Mouse (Mus musculus): ENCODE measurements around the gene Asic2. TPM values are rescaled to one million over a fixed set of nuclear protein-coding genes. Genes with fewer than 3 reads are reported as not detected.
A peak's percentile ranks its signal among the peaks of the same experiment; 100 is the strongest.

Asic2 gene
- polyA plus RNA-seq, 1 experiment from 2014 or later = not detected

DNA sequence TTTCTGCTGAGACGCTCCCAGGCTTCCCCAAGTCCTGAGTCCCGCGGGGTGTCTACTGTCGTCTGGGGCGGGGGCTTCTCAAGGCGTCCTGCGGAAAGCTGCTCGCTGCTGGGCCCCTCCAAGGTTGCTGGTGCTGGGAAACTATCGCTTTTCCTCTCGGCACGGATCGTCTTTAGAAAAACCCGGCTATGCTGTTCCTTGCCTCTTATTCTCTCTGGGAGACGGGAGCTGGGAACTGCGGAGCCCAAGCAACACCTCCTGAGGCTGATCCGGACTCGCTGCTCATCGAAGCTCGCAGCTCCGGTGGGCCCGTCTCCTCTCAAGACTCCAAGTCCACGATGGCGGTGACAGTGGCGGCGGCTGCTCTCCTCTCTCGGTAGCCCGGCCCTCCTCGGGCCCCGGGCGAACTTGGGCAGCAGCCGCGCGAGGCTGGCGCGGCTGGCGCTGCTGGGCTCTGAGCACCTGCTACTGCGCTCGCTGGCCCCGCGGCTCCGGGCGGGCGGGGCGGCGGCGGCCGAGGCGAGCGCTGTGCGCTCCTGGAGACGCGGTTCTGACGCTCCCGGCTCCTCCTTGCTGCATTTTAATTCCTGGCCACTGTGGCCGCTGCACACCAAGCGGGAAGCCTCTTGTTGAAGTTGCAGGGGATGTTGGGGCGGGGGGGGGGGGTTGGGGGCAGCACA is 815.0 kb downstream of the Asic2 start:
- Histone ChIP-seq H3K27me3 (ENCODE audit: insufficient read depth, low read length) (peaks cover 55% of the 10 kb centered on the region), H3K4me2 (ENCODE audit: low read depth, low read length) (peak overlapping the region; percentile 58; the same call in 1 of the 2 replicates), H3K36me3 (replicated peaks; ENCODE audit: insufficient read depth, low read length) (no peaks in the 10 kb centered on the region), H3K9ac (replicated peaks) (no peak overlapping the region), H3K4me3 (ENCODE audit: low read depth, low read length) (no peak overlapping the region), H3K27ac (ENCODE audit: low read depth) (no peak overlapping the region), H3K9me3 (ENCODE audit: low read length) (no peaks in the 10 kb centered on the region), H3K4me1 (ENCODE audit: insufficient read depth) (no peaks in the 10 kb centered on the region)
- DNase-seq (no peak), ATAC-seq (no peak)
- no peak for TF ChIP-seq EP300 (IDR thresholded peaks at IDR 0.05; ENCODE audit: low read depth)
- no peak for TF ChIP-seq CTCF (IDR thresholded peaks at IDR 0.05; ENCODE audit: low read depth)
- under 1% methylated on average over 50 of the region's 57 CpGs for WGBS (ENCODE audit: insufficient replicate concordance)

GRCm38 (mm10) chr11:81152460-81153160 is 815.6 kb downstream of the Asic2 start:
- H3K27me3 ChIP-seq (ENCODE audit: insufficient read depth, low read length) = peaks cover 55% of the 10 kb centered on the region
- no peak overlapping the region for H3K27ac ChIP-seq (ENCODE audit: low read depth)
- ATAC-seq = no peak

DNA sequence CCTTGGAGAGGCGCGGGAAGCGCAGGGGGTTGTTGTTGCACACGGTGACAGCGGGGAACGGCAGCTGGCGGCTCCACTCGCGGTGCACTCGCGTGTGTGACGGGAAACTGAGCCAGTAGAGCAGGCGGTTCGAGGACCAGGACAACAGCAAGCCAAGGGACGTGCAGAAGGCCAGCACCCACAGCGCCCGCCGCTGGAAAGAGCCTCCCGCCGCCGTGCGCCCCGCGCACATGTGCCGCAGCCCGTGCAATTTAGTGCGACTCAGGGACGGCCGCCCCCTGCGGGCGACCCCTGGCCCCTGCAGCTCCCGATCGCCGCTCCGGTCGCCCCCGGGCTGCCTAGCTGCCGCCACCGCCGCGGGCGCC is 816.3 kb downstream of the Asic2 start:
- DNase-seq = peak; percentile 24
- Histone ChIP-seq H3K36me3 (replicated peaks; ENCODE audit: insufficient read depth, low read length) (no peaks in the 10 kb centered on the region), H3K9ac (replicated peaks) (no peak overlapping the region)

More at GRCm38 (mm10) chr11:81152460-81153160, 815.6 kb downstream of the Asic2 start:
- peak overlapping the region; percentile 58 for H3K4me2 ChIP-seq (ENCODE audit: low read depth, low read length)
- no peaks in the 10 kb centered on the region for H3K9me3 ChIP-seq (ENCODE audit: low read length)
- H3K4me3 ChIP-seq (ENCODE audit: low read depth, low read length) = peak overlapping the region; percentile 27
- TF ChIP-seq EP300 (IDR thresholded peaks at IDR 0.05; ENCODE audit: low read depth) (no peak), CTCF (IDR thresholded peaks at IDR 0.05; ENCODE audit: low read depth) (peak; percentile 14; the same call in 1 of the 2 replicates)
- WGBS (ENCODE audit: insufficient replicate concordance) = 1% methylated on average over 38 of the region's 55 CpGs
- DNase-seq = peak; percentile 17
- no peak overlapping the region for H3K9ac ChIP-seq (replicated peaks)
- H3K4me1 ChIP-seq (ENCODE audit: insufficient read depth) = no peaks in the 10 kb centered on the region
- no peaks in the 10 kb centered on the region for H3K36me3 ChIP-seq (replicated peaks; ENCODE audit: insufficient read depth, low read length)

DNA sequence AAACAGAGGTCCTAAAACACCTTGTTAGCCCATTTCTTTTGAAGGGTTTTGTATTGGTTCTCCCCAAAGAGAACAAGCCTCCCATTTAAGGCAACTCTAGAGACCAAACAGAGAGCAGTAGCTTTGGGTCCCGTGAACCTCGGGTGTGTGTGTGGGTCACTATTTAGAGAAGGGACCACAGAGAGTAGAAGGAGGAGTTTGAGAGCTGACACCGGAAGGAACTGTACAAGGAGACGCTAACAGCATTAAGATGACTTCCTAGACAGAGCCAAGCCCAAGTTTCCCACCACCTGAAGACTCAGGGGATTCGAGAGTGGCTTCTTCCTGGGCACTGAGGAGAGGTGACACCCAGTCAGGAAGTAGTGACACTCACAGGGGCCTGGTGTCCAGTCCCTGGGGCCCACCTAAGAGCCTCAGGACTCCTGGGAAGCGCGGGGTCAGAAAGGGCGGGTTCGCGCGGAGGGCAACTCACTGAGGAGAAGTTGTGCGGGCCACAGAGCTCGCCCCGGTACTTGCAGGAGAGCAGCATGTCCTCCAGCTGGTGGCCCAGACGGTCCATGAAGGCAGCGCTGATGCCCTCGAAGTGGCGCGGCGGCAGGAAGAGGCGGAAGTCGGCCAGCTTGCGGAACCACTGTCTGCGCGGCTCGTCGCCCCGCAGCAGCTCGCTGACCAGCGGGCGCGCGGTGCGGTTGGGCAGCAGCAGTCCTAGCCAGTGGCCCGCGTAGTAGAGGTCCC is 816.8 kb downstream of the Asic2 start:
- H3K4me2 ChIP-seq (ENCODE audit: low read depth, low read length) = 0 out of 2 replicates have a peak overlapping the region, but pooled peaks have one; percentile 6
- H3K4me1 ChIP-seq (ENCODE audit: insufficient read depth) = no peaks in the 10 kb centered on the region
- WGBS (ENCODE audit: insufficient replicate concordance) = 7% methylated on average over 29 of the region's 36 CpGs
- peaks cover 55% of the 10 kb centered on the region for H3K27me3 ChIP-seq (ENCODE audit: insufficient read depth, low read length)
- H3K27ac ChIP-seq (ENCODE audit: low read depth) = no peak overlapping the region
- DNase-seq = peak; percentile 15
- H3K9me3 ChIP-seq (ENCODE audit: low read length) = no peaks in the 10 kb centered on the region
- ATAC-seq = no peak
- H3K4me3 ChIP-seq (ENCODE audit: low read depth, low read length) = 0 out of 2 replicates have a peak overlapping the region, but pooled peaks have one; percentile 27
- H3K9ac ChIP-seq (replicated peaks) = no peak overlapping the region
- TF ChIP-seq EP300 (IDR thresholded peaks at IDR 0.05; ENCODE audit: low read depth) = no peak
- no peak for TF ChIP-seq CTCF (IDR thresholded peaks at IDR 0.05; ENCODE audit: low read depth)
- H3K36me3 ChIP-seq (replicated peaks; ENCODE audit: insufficient read depth, low read length) = no peaks in the 10 kb centered on the region

More for the DNA sequence above, 816.3 kb downstream of the Asic2 start:
- no peak overlapping the region for H3K27ac ChIP-seq (ENCODE audit: low read depth)
- peak overlapping the region; percentile 58 for H3K4me2 ChIP-seq (ENCODE audit: low read depth, low read length)
- 3% methylated on average over 41 of the region's 42 CpGs for WGBS (ENCODE audit: insufficient replicate concordance)
- H3K9me3 ChIP-seq (ENCODE audit: low read length) = no peaks in the 10 kb centered on the region
- H3K4me3 ChIP-seq (ENCODE audit: low read depth, low read length) = peak overlapping the region; percentile 27
- no peaks in the 10 kb centered on the region for H3K4me1 ChIP-seq (ENCODE audit: insufficient read depth)
- H3K27me3 ChIP-seq (ENCODE audit: insufficient read depth, low read length) = peaks cover 55% of the 10 kb centered on the region
- TF ChIP-seq CTCF (IDR thresholded peaks at IDR 0.05; ENCODE audit: low read depth) = peak; percentile 26
- no peak for TF ChIP-seq EP300 (IDR thresholded peaks at IDR 0.05; ENCODE audit: low read depth)
- ATAC-seq = no peak

- no peak for TF ChIP-seq CTCF (IDR thresholded peaks at IDR 0.05; ENCODE audit: low read depth)
- no peak for TF ChIP-seq EP300 (IDR thresholded peaks at IDR 0.05; ENCODE audit: low read depth)
These were observed 817.6 kb downstream of the Asic2 start for GRCm38 (mm10) chr11:81150621-81151020.

GRCm38 (mm10) chr11:81148423-81148822 is 819.8 kb downstream of the Asic2 start:
- WGBS (ENCODE audit: insufficient replicate concordance) = 64% methylated on average over 10 of the region's 10 CpGs
- H3K27me3 ChIP-seq (ENCODE audit: insufficient read depth, low read length) = peaks cover 35% of the 10 kb centered on the region
- no peak for TF ChIP-seq CTCF (IDR thresholded peaks at IDR 0.05; ENCODE audit: low read depth)
- no peak for TF ChIP-seq EP300 (IDR thresholded peaks at IDR 0.05; ENCODE audit: low read depth)

More at GRCm38 (mm10) chr11:81150621-81151020, 817.6 kb downstream of the Asic2 start:
- Histone ChIP-seq H3K4me3 (ENCODE audit: low read depth, low read length) (no peak overlapping the region), H3K36me3 (replicated peaks; ENCODE audit: insufficient read depth, low read length) (no peaks in the 10 kb centered on the region), H3K4me1 (ENCODE audit: insufficient read depth) (no peaks in the 10 kb centered on the region), H3K9me3 (ENCODE audit: low read length) (no peaks in the 10 kb centered on the region), H3K9ac (replicated peaks) (no peak overlapping the region), H3K27ac (ENCODE audit: low read depth) (no peak overlapping the region), H3K4me2 (ENCODE audit: low read depth, low read length) (no peak overlapping the region), H3K27me3 (ENCODE audit: insufficient read depth, low read length) (peaks cover 54% of the 10 kb centered on the region)
- WGBS (ENCODE audit: insufficient replicate concordance) = 59% methylated on average over 8 of the region's 8 CpGs
- ATAC-seq (no peak), DNase-seq (no peak)

More at GRCm38 (mm10) chr11:81148423-81148822, 819.8 kb downstream of the Asic2 start:
- H3K27ac ChIP-seq (ENCODE audit: low read depth) = no peak overlapping the region
- DNase-seq = no peak
- no peak for ATAC-seq
- H3K9ac ChIP-seq (replicated peaks) = no peak overlapping the region
- H3K36me3 ChIP-seq (replicated peaks; ENCODE audit: insufficient read depth, low read length) = no peaks in the 10 kb centered on the region
- H3K4me2 ChIP-seq (ENCODE audit: low read depth, low read length) = no peak overlapping the region
- H3K4me1 ChIP-seq (ENCODE audit: insufficient read depth) = no peaks in the 10 kb centered on the region
- no peaks in the 10 kb centered on the region for H3K9me3 ChIP-seq (ENCODE audit: low read length)
- no peak overlapping the region for H3K4me3 ChIP-seq (ENCODE audit: low read depth, low read length)
